Mouse (Mus musculus): ENCODE data around the gene Rer1.

DNA sequence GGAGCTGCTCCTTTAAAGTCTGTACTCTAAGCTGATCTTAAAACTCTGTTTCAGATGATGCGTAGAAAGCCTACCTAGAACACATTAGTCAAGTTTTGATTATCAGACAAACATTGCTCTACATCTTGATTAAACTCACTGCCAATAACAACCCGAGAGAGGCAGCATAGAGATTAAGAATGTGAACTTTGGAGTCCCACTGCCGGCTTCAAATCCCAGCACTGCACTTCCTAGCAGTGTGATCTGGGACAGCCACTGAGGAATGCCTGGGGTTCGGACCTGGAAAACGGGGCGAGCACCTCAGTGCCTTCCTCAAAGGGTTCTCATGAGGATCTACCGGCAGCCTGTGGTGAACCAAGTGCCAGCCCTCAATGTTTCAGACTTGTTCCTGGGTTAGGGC is 1.8 kb downstream of the Rer1 start:
- TF ChIP-seq CTCF (IDR thresholded peaks at IDR 0.05; ENCODE audit: control insufficient read depth, insufficient read depth, low read length) (no peak), POLR2A (IDR thresholded peaks at IDR 0.05; ENCODE audit: borderline replicate concordance, control insufficient read depth, low read depth, low read length) (no peak)
